Mouse (Mus musculus) spleen, adult 12 weeks (tissue): ENCODE data around the gene Cct4.

Experiments used
- DNase-seq: peaks from one replicate; pipeline ENCODE4 v3.0.0; 2022; ENCODE audit warnings: low spot score

Cct4 gene

GRCm38 (mm10) chr11:23047252-23047651 lies 56.9 kb downstream of the Cct4 start:
- DNase-seq: no peak

- no peak for DNase-seq
Measured at GRCm38 (mm10) chr11:23047663-23048582, 57.6 kb downstream of the Cct4 start.

- DNase-seq: no peak
Measured at GRCm38 (mm10) chr11:23049642-23050041, 59.3 kb downstream of the Cct4 start.

- no peak for DNase-seq
Measured at GRCm38 (mm10) chr11:23052353-23052752, 62.0 kb downstream of the Cct4 start.
